Mouse (Mus musculus) heart, adult 2 months (tissue): ENCODE measurements at regions not wholly inside any gene's neighbourhood (a gene's known extent, or its start where the extent isn't known, plus 50 kb on each side); places are given as distances from the start of the nearest gene placed in this dataset.

Source experiments
- DNase-seq, 2 experiments: peaks; one replicate each; pipeline ENCODE4 v3.0.0; 2021
- H3K27ac ChIP-seq: fragments of 200-600 bp; 2 replicates; pipeline ENCODE4 v1.8.1; 2022
- H3K27me3 ChIP-seq: fragments of 200-500 bp; 2 replicates; pipeline ENCODE4 v1.6.1; 2012; ENCODE audit warnings: mild to moderate bottlenecking, low read length, inconsistent platforms, mixed read lengths; ENCODE audit not compliant: control insufficient read depth, insufficient read depth
- H3K36me3 ChIP-seq: fragments of 200-500 bp; 2 replicates; pipeline ENCODE4 v1.6.1; 2012; ENCODE audit warnings: low read length, inconsistent platforms; ENCODE audit not compliant: control insufficient read depth, insufficient read depth
- H3K4me1 ChIP-seq: fragments of 200-500 bp; 2 replicates; pipeline ENCODE4 v1.6.1; 2011; ENCODE audit warnings: low read length; ENCODE audit not compliant: control insufficient read depth, insufficient read depth
- H3K4me3 ChIP-seq: fragments of 200-600 bp; 2 replicates; pipeline ENCODE4 v1.8.1; 2022
- H3K79me2 ChIP-seq: fragments of 200-500 bp; replicated peaks from 2 replicates; pipeline ENCODE4 v1.6.1; 2012; ENCODE audit warnings: mild to moderate bottlenecking, inconsistent platforms, low read length, moderate library complexity, mixed read lengths; ENCODE audit not compliant: control insufficient read depth, insufficient read depth
- H3K9ac ChIP-seq: fragments of 200-500 bp; 2 replicates; pipeline ENCODE4 v1.6.1; 2012; ENCODE audit warnings: low read depth, mild to moderate bottlenecking, control low read depth, inconsistent platforms, low read length, mixed read lengths
- CTCF ChIP-seq: fragments of 200-600 bp; IDR thresholded peaks from 2 replicates; pipeline ENCODE4 v1.8.1; 2022; ENCODE audit warnings: antibody characterized with exemption, mild to moderate bottlenecking, moderate library complexity
- EP300 ChIP-seq: fragments of 200-500 bp; IDR thresholded peaks from 2 replicates; pipeline ENCODE4 v1.6.1; 2011; ENCODE audit warnings: low read depth, low read length, control low read depth; ENCODE audit not compliant: insufficient read depth
- POLR2A ChIP-seq: fragments of 200-500 bp; IDR thresholded peaks from 2 replicates; pipeline ENCODE4 v1.6.1; 2011; ENCODE audit warnings: mild to moderate bottlenecking, low read depth, low read length, control low read depth; ENCODE audit not compliant: insufficient read depth
- WGBS: fragments of 180-500 bp; shearing (Covaris S2); methylation state at CpG from one replicate; pipeline ENCODE4 v1.1.7; 2018; 5-methylcytosine and 5-hydroxymethylcytosine counted together
- intact Hi-C: fragments of 180-260 bp; cut with DNase I; formaldehyde crosslinking; loops from one replicate; pipeline ENCODE4 v1.15.1; 2025

DNA sequence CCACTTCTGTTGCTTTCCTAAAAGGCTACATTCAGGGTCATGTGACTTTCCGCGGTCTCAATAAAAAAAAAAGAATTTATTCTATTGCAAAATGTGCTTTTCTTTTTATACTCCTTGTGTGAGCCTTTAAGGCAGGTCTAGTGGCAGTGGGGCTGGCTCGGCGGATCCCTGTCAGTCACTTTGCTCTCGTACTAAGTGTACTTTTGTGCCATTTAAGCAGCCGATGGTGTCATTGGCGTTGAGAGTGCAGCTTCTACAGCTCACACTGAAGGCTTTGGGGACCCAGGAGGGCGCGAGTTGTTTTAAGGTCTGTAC, 313.1 kb downstream of the Mtx2 start:
- H3K27ac ChIP-seq: no peak overlapping the region
- peaks cover 5% of the 10 kb centered on the region; the same call in 1 of the 2 replicates for H3K27me3 ChIP-seq
- intact Hi-C loops: loop anchor here (1.0 to 10.0 kb wide), 4 partner anchors 83 to 423 kb away; no protein-coding TSS in a partner anchor
- no peak for DNase-seq
- no peaks in the 10 kb centered on the region for H3K79me2 ChIP-seq
- 53% methylated on average over 9 of the region's 9 CpGs for WGBS
- no peaks in the 10 kb centered on the region for H3K4me1 ChIP-seq
- H3K4me3 ChIP-seq: no peak overlapping the region
- no peaks in the 10 kb centered on the region for H3K36me3 ChIP-seq
- H3K9ac ChIP-seq: no peak overlapping the region
- TF ChIP-seq POLR2A (no peak), EP300 (no peak), CTCF (no peak)

DNA sequence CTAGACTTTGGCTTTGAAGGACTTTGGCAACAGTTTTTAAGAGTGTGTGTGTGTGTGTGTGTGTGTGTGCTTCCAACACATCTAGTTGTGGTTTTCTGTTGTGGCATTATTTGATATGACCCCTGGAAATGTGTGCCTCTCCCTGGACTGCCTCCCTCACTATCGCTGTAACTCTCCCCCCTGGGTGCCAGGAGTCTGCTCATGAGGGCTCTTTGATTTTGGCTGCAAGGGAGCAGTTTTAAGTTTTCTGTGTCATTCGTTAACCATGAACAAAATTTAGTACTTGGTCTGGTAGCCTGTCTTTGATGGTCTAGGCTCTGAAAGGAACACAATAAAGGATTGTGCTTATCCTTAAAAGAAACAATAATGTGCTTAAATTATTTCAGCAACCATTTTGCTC, 313.9 kb downstream of the Mtx2 start:
- H3K27me3 ChIP-seq: peaks cover 5% of the 10 kb centered on the region; the same call in 1 of the 2 replicates
- 68% methylated on average over 2 of the region's 2 CpGs for WGBS

DNA sequence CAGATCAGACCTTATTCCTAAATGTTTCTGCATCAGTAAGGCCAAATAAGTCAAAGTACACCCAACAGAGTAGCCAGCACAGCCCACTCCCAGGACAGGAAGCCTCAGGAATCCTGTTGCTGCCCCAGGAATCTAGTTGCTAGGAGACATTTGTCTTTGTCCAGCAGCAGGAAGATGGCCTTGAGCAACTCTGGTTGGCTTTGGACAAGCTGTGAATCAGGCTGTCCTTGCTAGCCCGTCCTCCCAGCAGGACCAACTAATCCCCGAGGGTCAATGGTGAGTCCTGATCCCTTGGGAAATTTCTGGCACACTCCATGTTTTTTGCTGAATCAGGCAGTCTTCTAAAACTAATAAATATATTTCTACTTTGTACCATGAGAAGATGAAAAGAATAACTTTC, 317.1 kb downstream of the Mtx2 start:
- Histone ChIP-seq H3K36me3 (no peaks in the 10 kb centered on the region), H3K27ac (no peak overlapping the region), H3K79me2 (no peaks in the 10 kb centered on the region), H3K27me3 (no peaks in the 10 kb centered on the region), H3K4me1 (no peaks in the 10 kb centered on the region), H3K4me3 (no peak overlapping the region), H3K9ac (no peak overlapping the region)
- DNase-seq: no peak
- TF ChIP-seq EP300: no peak
- TF ChIP-seq POLR2A: no peak
- TF ChIP-seq CTCF: no peak
- intact Hi-C loops: no loop called here
- 11% methylated on average over 2 of the region's 2 CpGs for WGBS

More for the DNA sequence above, 313.9 kb downstream of the Mtx2 start:
- intact Hi-C loops: loop anchor here (5.0 to 10.0 kb wide), 2 partner anchors 173 to 175 kb away; no protein-coding TSS in a partner anchor
- Histone ChIP-seq H3K9ac (no peak overlapping the region), H3K4me3 (no peak overlapping the region), H3K79me2 (no peaks in the 10 kb centered on the region), H3K36me3 (no peaks in the 10 kb centered on the region), H3K4me1 (no peaks in the 10 kb centered on the region), H3K27ac (no peak overlapping the region)
- TF ChIP-seq POLR2A (no peak), CTCF (no peak), EP300 (no peak)
- no peak for DNase-seq

DNA sequence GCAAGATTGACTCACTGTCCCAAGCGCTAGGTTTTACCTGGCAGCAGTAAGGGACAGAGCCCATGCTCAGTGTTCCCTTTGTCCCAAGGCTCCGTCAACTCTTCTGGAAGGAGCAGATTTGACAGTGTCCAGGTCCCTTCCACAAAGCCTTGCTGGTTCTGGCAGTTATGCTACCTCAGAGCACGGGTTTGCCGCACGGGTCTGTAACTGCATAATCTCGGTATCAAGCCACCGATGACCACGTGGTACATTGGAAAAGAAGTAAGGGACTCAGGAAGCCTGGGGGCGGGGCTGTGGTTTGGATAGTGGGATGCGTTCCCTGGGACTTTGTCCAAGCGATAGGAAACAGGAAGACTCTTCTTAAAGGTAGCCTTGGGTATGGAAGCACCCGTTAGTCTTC, 319.3 kb downstream of the Mtx2 start:
- 0 out of 2 replicates have a peak, but pooled peaks cover 1% of the 10 kb centered on the region for H3K27me3 ChIP-seq
- no peak overlapping the region for H3K27ac ChIP-seq
- no peaks in the 10 kb centered on the region for H3K79me2 ChIP-seq
- WGBS: 55% methylated on average over 12 of the region's 12 CpGs
- H3K4me1 ChIP-seq: peaks cover under 1% of the 10 kb centered on the region; the same call in 1 of the 2 replicates
- H3K9ac ChIP-seq: no peak overlapping the region
- no peak for TF ChIP-seq CTCF
- TF ChIP-seq EP300: no peak
- no peak for TF ChIP-seq POLR2A
- DNase-seq: no peak
- no peak overlapping the region for H3K4me3 ChIP-seq
- intact Hi-C loops: no loop called here
- no peaks in the 10 kb centered on the region for H3K36me3 ChIP-seq

DNA sequence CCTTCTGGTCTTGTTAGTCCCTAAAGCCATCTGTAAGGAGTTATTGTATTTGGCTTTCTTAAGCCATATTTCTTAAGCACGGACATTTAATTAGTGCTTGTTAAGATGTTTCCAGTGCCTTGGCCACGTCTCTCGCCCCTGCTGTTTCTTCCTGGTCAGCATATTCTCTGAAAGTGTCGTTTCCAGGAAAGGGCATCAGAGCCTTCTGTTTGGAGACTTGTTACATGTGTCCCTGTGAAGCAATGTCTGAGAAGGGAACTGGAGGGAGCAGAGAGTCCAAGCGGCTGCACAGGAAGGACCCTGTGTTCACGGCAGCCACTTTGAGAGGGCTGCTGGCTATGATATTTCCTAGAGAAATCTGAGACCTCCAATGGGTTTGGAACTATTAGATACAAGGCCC, 320.7 kb downstream of the Mtx2 start:
- H3K27me3 ChIP-seq: 0 out of 2 replicates have a peak, but pooled peaks cover 1% of the 10 kb centered on the region
- no peaks in the 10 kb centered on the region for H3K36me3 ChIP-seq
- no peak overlapping the region for H3K4me3 ChIP-seq
- intact Hi-C loops: no loop called here
- H3K4me1 ChIP-seq: peaks cover 2% of the 10 kb centered on the region; the same call in 1 of the 2 replicates
- no peak overlapping the region for H3K9ac ChIP-seq
- 62% methylated on average over 6 of the region's 6 CpGs for WGBS
- no peak for DNase-seq
- TF ChIP-seq CTCF (no peak), EP300 (no peak), POLR2A (no peak)
- H3K27ac ChIP-seq: no peak overlapping the region
- no peaks in the 10 kb centered on the region for H3K79me2 ChIP-seq

DNA sequence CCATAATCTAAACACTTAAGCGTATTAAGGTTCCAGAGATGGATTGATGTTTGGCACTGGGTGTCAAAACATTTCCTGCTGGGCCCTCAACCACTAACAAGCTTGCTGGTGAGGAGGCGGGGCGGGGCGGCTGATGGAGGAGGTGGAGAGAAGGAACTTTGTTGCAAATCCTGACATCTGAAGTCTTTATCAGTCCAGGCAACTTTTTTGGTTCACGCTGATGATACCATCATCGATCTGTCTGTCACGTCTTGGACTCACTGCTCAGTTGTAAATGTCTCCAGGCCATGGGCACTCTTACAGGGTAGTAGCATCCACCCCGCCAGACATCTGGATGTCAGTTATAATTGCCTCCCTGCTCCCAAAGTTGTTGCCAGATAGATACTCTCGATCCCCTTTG, 321.8 kb downstream of the Mtx2 start:
- Histone ChIP-seq H3K4me1 (peaks cover 2% of the 10 kb centered on the region; the same call in 1 of the 2 replicates), H3K27ac (no peak overlapping the region), H3K4me3 (no peak overlapping the region), H3K9ac (no peak overlapping the region), H3K79me2 (no peaks in the 10 kb centered on the region), H3K36me3 (no peaks in the 10 kb centered on the region), H3K27me3 (0 out of 2 replicates have a peak, but pooled peaks cover 1% of the 10 kb centered on the region)
- 88% methylated on average over 9 of the region's 9 CpGs for WGBS
- DNase-seq: no peak
- TF ChIP-seq POLR2A (no peak), EP300 (no peak), CTCF (no peak)
- intact Hi-C loops: no loop called here
